In genomic region chr2:149831459-149832245, GRCm38 (mm10) we compare ENCODE assay signal across 7 mouse cellular contexts. TPM values are rescaled to one million over a fixed set of nuclear protein-coding genes. Genes with fewer than 3 reads are reported as not detected.
A peak's percentile ranks its signal among the peaks of the same experiment; 100 is the strongest.
DNase-seq lines count a peak whose midpoint lies in the region; ATAC-seq and TF ChIP-seq lines count a peak whose summit lies in the region.

No protein-coding gene starts in this region.

- no peak for TF ChIP-seq POLR2A in testis, adult 2 months (IDR thresholded peaks at IDR 0.05; ENCODE audit: control insufficient read depth, low read depth, low read length)

- H3K9me3 ChIP-seq in embryonic facial prominence, embryonic 12.5 days, result no peaks in the 10 kb centered on the region
- no peaks in the 10 kb centered on the region for H3K9me3 ChIP-seq in midbrain, postnatal 0 days (ENCODE audit: low read length)

- no peak overlapping the region for H3K27ac ChIP-seq in testis, adult 2 months (ENCODE audit: control insufficient read depth, insufficient read depth, low read depth, low read length)
- H3K27ac ChIP-seq in embryonic facial prominence, embryonic 12.5 days, result no peak overlapping the region
- no peak overlapping the region for H3K27ac ChIP-seq in midbrain, postnatal 0 days (ENCODE audit: low read depth, low read length)

- DNase-seq in testis, postnatal 14 days (ENCODE audit: low spot score), result no peak
- peak; percentile 11 to 47 for DNase-seq in layer of hippocampus, adult 18-20 months (ENCODE audit: low spot score in 2 of 2)
- DNase-seq in midbrain, postnatal 0 days (ENCODE audit: low spot score), result peak; percentile 13
- DNase-seq in lung, adult 18-20 months, result no peak

- no peaks in the 10 kb centered on the region for H3K27me3 ChIP-seq in testis, adult 2 months (ENCODE audit: control insufficient read depth, insufficient read depth, low read length)
- peaks cover 45% of the 10 kb centered on the region for H3K27me3 ChIP-seq in embryonic facial prominence, embryonic 12.5 days
- H3K27me3 ChIP-seq in midbrain, postnatal 0 days (ENCODE audit: insufficient read depth, low read length), result no peaks in the 10 kb centered on the region

- H3K4me3 ChIP-seq in testis, adult 2 months (ENCODE audit: control insufficient read depth, low read depth, low read length), result peak overlapping the region; percentile 39
- peak overlapping the region; percentile 59 for H3K4me3 ChIP-seq in embryonic facial prominence, embryonic 12.5 days
- H3K4me3 ChIP-seq in midbrain, postnatal 0 days (ENCODE audit: low read depth, low read length), result peak overlapping the region; percentile 75

- no peak for TF ChIP-seq CTCF in testis, adult 2 months (IDR thresholded peaks at IDR 0.05; ENCODE audit: control insufficient read depth, insufficient read depth, insufficient replicate concordance, low read depth, low read length)
- TF ChIP-seq CTCF in midbrain, postnatal 0 days (IDR thresholded peaks at IDR 0.05), result peak; percentile 40

- H3K4me2 ChIP-seq in embryonic facial prominence, embryonic 12.5 days (replicated peaks), result peak overlapping the region; percentile 99
- H3K4me2 ChIP-seq in midbrain, postnatal 0 days (ENCODE audit: low read depth, low read length, poor library complexity, severe bottlenecking), result peak overlapping the region; percentile 96

- no peak for ATAC-seq in embryonic facial prominence, embryonic 12.5 days (ENCODE audit: insufficient number of reproducible peaks, insufficient read depth, low FRiP score, low TSS enrichment)
- ATAC-seq in midbrain, postnatal 0 days (ENCODE audit: low FRiP score), result peak; percentile 38
- ATAC-seq in inflammation-experienced regulatory T-cells, adult 6 months, result no peak

- peaks cover 7% of the 10 kb centered on the region for H3K4me1 ChIP-seq in testis, adult 2 months (ENCODE audit: control insufficient read depth, insufficient read depth, low read length)
- 0 out of 2 replicates have a peak, but pooled peaks cover 4% of the 10 kb centered on the region for H3K4me1 ChIP-seq in embryonic facial prominence, embryonic 12.5 days
- H3K4me1 ChIP-seq in midbrain, postnatal 0 days (ENCODE audit: insufficient read depth, low read length), result no peaks in the 10 kb centered on the region

- peak overlapping the region; percentile 49; the same call in 1 of the 2 replicates for H3K9ac ChIP-seq in embryonic facial prominence, embryonic 12.5 days
- H3K9ac ChIP-seq in midbrain, postnatal 0 days (replicated peaks; ENCODE audit: low read length, poor library complexity, severe bottlenecking), result peak overlapping the region; percentile 66

- H3K36me3 ChIP-seq in testis, adult 2 months (ENCODE audit: control insufficient read depth, insufficient read depth, low read length), result no peaks in the 10 kb centered on the region
- H3K36me3 ChIP-seq in embryonic facial prominence, embryonic 12.5 days, result no peaks in the 10 kb centered on the region
- no peaks in the 10 kb centered on the region for H3K36me3 ChIP-seq in midbrain, postnatal 0 days (ENCODE audit: insufficient read depth, low read length)

- under 1% methylated on average over 29 of the region's 29 CpGs for WGBS in embryonic facial prominence, embryonic 12.5 days
- under 1% methylated on average over 29 of the region's 29 CpGs for WGBS in midbrain, postnatal 0 days

RNA-seq across cellular contexts. Expression of gene C530025M09Rik, which starts 0.6 kb away (rescaled TPM):
- not detected in 2 replicates for polyA plus RNA-seq in testis, adult 2 months (2012; rRNA removed)
- polyA plus RNA-seq in embryonic facial prominence, embryonic 12.5 days (2016; fragmentation: Nextera tagmentation; extraction: Ambion mirVana), result 0.52 and 0.81 TPM in 2 replicates
- 1 to 10 TPM in 1 of 2 experiments, under 1 TPM in 1; 0.50 to 1.0 TPM for total RNA-seq in layer of hippocampus, adult 18-20 months (2021)
- total RNA-seq in midbrain, postnatal 0 days (2014; rRNA removed), result 0.42 TPM in 1 of 2 replicates, not detected in the other
- polyA plus RNA-seq in midbrain, postnatal 0 days (2015; fragmentation: Nextera tagmentation; extraction: Ambion mirVana), result 1.8 and 2.3 TPM in 2 replicates
- not detected for polyA plus RNA-seq in inflammation-experienced regulatory T-cells, adult 6 months (2017; shearing (Covaris generic))

RNA-seq across cellular contexts. Expression of gene Syndig1, which starts 2.6 kb away (rescaled TPM):
- polyA plus RNA-seq in testis, adult 2 months (2012; rRNA removed), result 0.12 and 0.35 TPM in 2 replicates
- 7.9 and 8.3 TPM in 2 replicates for polyA plus RNA-seq in embryonic facial prominence, embryonic 12.5 days (2016; fragmentation: Nextera tagmentation; extraction: Ambion mirVana)
- total RNA-seq in layer of hippocampus, adult 18-20 months (2021), result 10 to 100 TPM; 31.5 to 37.7 TPM
- 30.1 and 35.7 TPM in 2 replicates for total RNA-seq in midbrain, postnatal 0 days (2014; rRNA removed)
- 28.6 and 32.1 TPM in 2 replicates for polyA plus RNA-seq in midbrain, postnatal 0 days (2015; fragmentation: Nextera tagmentation; extraction: Ambion mirVana)
- polyA plus RNA-seq in inflammation-experienced regulatory T-cells, adult 6 months (2017; shearing (Covaris generic)), result under 1 TPM in 1 of 3 experiments, not detected in 2; 0.16 TPM

Comparison
In these comparisons a context has a peak if more than half of its experiments do, and no peak if none do; other contexts are left out.
1. DNase-seq: peak in layer of hippocampus, adult 18-20 months (2 of 2) and midbrain, postnatal 0 days (single experiment); none in testis, postnatal 14 days (single experiment) and lung, adult 18-20 months (0 of 2).
2. Peak in every context shown above with its lines, with median percentiles within 50 percentile points of each other: H3K4me3 ChIP-seq.